Mouse (Mus musculus): ENCODE results near the gene Slco1a5. TPM values are rescaled to one million over a fixed set of nuclear protein-coding genes. Genes with fewer than 3 reads are reported as not detected.
"Not testable (repeated sequence)": the region's sequence is repeated elsewhere in the genome, so short reads cannot be mapped to it uniquely, and the experiment has no call there.

Slco1a5 gene
- polyA plus RNA-seq, 1 experiment from 2014 or later: 0.41 TPM

- H3K4me1 ChIP-seq (replicated peaks; ENCODE audit: control insufficient read depth, insufficient read depth, low read length); H3K4me3 ChIP-seq (ENCODE audit: low read depth, low read length); DNase-seq (ENCODE audit: low spot score); H3K4me2 ChIP-seq (ENCODE audit: low read depth, low read length, severe bottlenecking); H3K27ac ChIP-seq (ENCODE audit: low read depth, low read length); H3K36me3 ChIP-seq (ENCODE audit: control insufficient read depth, insufficient read depth, low read length); H3K9ac ChIP-seq (ENCODE audit: low read length); ATAC-seq (replicated peaks; ENCODE audit: low FRiP score); H3K27me3 ChIP-seq (ENCODE audit: control insufficient read depth, insufficient read depth, low read length); H3K9me3 ChIP-seq (ENCODE audit: control insufficient read depth, low read length): not testable (repeated sequence)
- 90% methylated on average over 3 of the region's 3 CpGs for WGBS
These were observed 29.3 kb upstream of the Slco1a5 start for GRCm38 (mm10) chr6:142352099-142352498.

GRCm38 (mm10) chr6:142347431-142348385 is 24.9 kb upstream of the Slco1a5 start:
- WGBS: 86% methylated on average over 11 of the region's 11 CpGs

GRCm38 (mm10) chr6:142346181-142347110 is 23.7 kb upstream of the Slco1a5 start:
- Histone ChIP-seq H3K9me3 (ENCODE audit: control insufficient read depth, low read length) (no peaks in the 10 kb centered on the region), H3K4me3 (ENCODE audit: low read depth, low read length) (peak overlapping the region; percentile 70), H3K36me3 (ENCODE audit: control insufficient read depth, insufficient read depth, low read length) (no peaks in the 10 kb centered on the region), H3K27ac (ENCODE audit: low read depth, low read length) (no peak overlapping the region), H3K27me3 (ENCODE audit: control insufficient read depth, insufficient read depth, low read length) (no peaks in the 10 kb centered on the region), H3K4me2 (ENCODE audit: low read depth, low read length, severe bottlenecking) (peak overlapping the region; percentile 51), H3K9ac (ENCODE audit: low read length) (peak overlapping the region; percentile 64), H3K4me1 (replicated peaks; ENCODE audit: control insufficient read depth, insufficient read depth, low read length) (no peaks in the 10 kb centered on the region)
- ATAC-seq (replicated peaks; ENCODE audit: low FRiP score) (no peak), DNase-seq (ENCODE audit: low spot score) (no peak)
- whole genome bisulfite sequencing: 60% methylated on average over 12 of the region's 12 CpGs

More at GRCm38 (mm10) chr6:142347431-142348385, 24.9 kb upstream of the Slco1a5 start:
- no peak overlapping the region for H3K27ac ChIP-seq (ENCODE audit: low read depth, low read length)
- no peak overlapping the region for H3K4me2 ChIP-seq (ENCODE audit: low read depth, low read length, severe bottlenecking)
- no peaks in the 10 kb centered on the region for H3K4me1 ChIP-seq (replicated peaks; ENCODE audit: control insufficient read depth, insufficient read depth, low read length)
- ATAC-seq (replicated peaks; ENCODE audit: low FRiP score) (no peak), DNase-seq (ENCODE audit: low spot score) (no peak)
- no peak overlapping the region for H3K9ac ChIP-seq (ENCODE audit: low read length)
- no peak overlapping the region for H3K4me3 ChIP-seq (ENCODE audit: low read depth, low read length)
- H3K9me3 ChIP-seq (ENCODE audit: control insufficient read depth, low read length): no peaks in the 10 kb centered on the region
- no peaks in the 10 kb centered on the region for H3K36me3 ChIP-seq (ENCODE audit: control insufficient read depth, insufficient read depth, low read length)
- H3K27me3 ChIP-seq (ENCODE audit: control insufficient read depth, insufficient read depth, low read length): no peaks in the 10 kb centered on the region

- peak within 1 kb of the TSS; percentile 72 for H3K27ac ChIP-seq (ENCODE audit: low read depth, low read length)
These were observed 22.8 kb upstream of the Slco1a5 start, which contains the start of gene Pyroxd1 for GRCm38 (mm10) chr6:142345440-142346038. Gene Pyroxd1 (plus strand): TSS chr6:142345654.

GRCm38 (mm10) chr6:142343561-142343960 is 20.8 kb upstream of the Slco1a5 start:
- Histone ChIP-seq H3K27me3 (ENCODE audit: control insufficient read depth, insufficient read depth, low read length) (no peaks in the 10 kb centered on the region), H3K9me3 (ENCODE audit: control insufficient read depth, low read length) (no peaks in the 10 kb centered on the region), H3K9ac (ENCODE audit: low read length) (no peak overlapping the region), H3K4me3 (ENCODE audit: low read depth, low read length) (no peak overlapping the region), H3K27ac (ENCODE audit: low read depth, low read length) (no peak overlapping the region), H3K4me2 (ENCODE audit: low read depth, low read length, severe bottlenecking) (no peak overlapping the region), H3K36me3 (ENCODE audit: control insufficient read depth, insufficient read depth, low read length) (no peaks in the 10 kb centered on the region), H3K4me1 (replicated peaks; ENCODE audit: control insufficient read depth, insufficient read depth, low read length) (no peaks in the 10 kb centered on the region)
- 80% methylated on average over 2 of the region's 2 CpGs for WGBS
- DNase-seq (ENCODE audit: low spot score) (peak; percentile 72), ATAC-seq (replicated peaks; ENCODE audit: low FRiP score) (no peak)

More at GRCm38 (mm10) chr6:142345440-142346038, 22.8 kb upstream of the Slco1a5 start, which contains the start of gene Pyroxd1:
- H3K9ac ChIP-seq (ENCODE audit: low read length): peak within 1 kb of the TSS; percentile 64
- no peaks in the 10 kb centered on the region for H3K4me1 ChIP-seq (replicated peaks; ENCODE audit: control insufficient read depth, insufficient read depth, low read length)
- DNase-seq (ENCODE audit: low spot score) (peak; percentile 91), ATAC-seq (replicated peaks; ENCODE audit: low FRiP score) (peak; percentile 95)
- no peaks in the 10 kb centered on the region for H3K9me3 ChIP-seq (ENCODE audit: control insufficient read depth, low read length)
- no peaks in the 10 kb centered on the region for H3K27me3 ChIP-seq (ENCODE audit: control insufficient read depth, insufficient read depth, low read length)
- H3K4me3 ChIP-seq (ENCODE audit: low read depth, low read length): peak within 1 kb of the TSS; percentile 70
- H3K4me2 ChIP-seq (ENCODE audit: low read depth, low read length, severe bottlenecking): peak within 1 kb of the TSS; percentile 51
- WGBS: 1% methylated on average over 48 of the region's 48 CpGs
- no peaks in the 10 kb centered on the region for H3K36me3 ChIP-seq (ENCODE audit: control insufficient read depth, insufficient read depth, low read length)

- Histone ChIP-seq H3K36me3 (ENCODE audit: control insufficient read depth, insufficient read depth, low read length) (no peaks in the 10 kb centered on the region), H3K9me3 (ENCODE audit: control insufficient read depth, low read length) (no peaks in the 10 kb centered on the region), H3K27ac (ENCODE audit: low read depth, low read length) (no peak overlapping the region), H3K4me1 (replicated peaks; ENCODE audit: control insufficient read depth, insufficient read depth, low read length) (no peaks in the 10 kb centered on the region), H3K27me3 (ENCODE audit: control insufficient read depth, insufficient read depth, low read length) (no peaks in the 10 kb centered on the region), H3K9ac (ENCODE audit: low read length) (no peak overlapping the region), H3K4me2 (ENCODE audit: low read depth, low read length, severe bottlenecking) (no peak overlapping the region), H3K4me3 (ENCODE audit: low read depth, low read length) (no peak overlapping the region)
- ATAC-seq (replicated peaks; ENCODE audit: low FRiP score) (no peak), DNase-seq (ENCODE audit: low spot score) (no peak)
- 56% methylated on average over 2 of the region's 2 CpGs for WGBS
These were observed 16.8 kb upstream of the Slco1a5 start for GRCm38 (mm10) chr6:142339576-142339975.

GRCm38 (mm10) chr6:142338961-142339360 is 16.2 kb upstream of the Slco1a5 start:
- WGBS: 74% methylated on average over 2 of the region's 2 CpGs
- Histone ChIP-seq H3K4me1 (replicated peaks; ENCODE audit: control insufficient read depth, insufficient read depth, low read length) (no peaks in the 10 kb centered on the region), H3K27me3 (ENCODE audit: control insufficient read depth, insufficient read depth, low read length) (no peaks in the 10 kb centered on the region), H3K36me3 (ENCODE audit: control insufficient read depth, insufficient read depth, low read length) (no peaks in the 10 kb centered on the region), H3K27ac (ENCODE audit: low read depth, low read length) (no peak overlapping the region), H3K9me3 (ENCODE audit: control insufficient read depth, low read length) (no peaks in the 10 kb centered on the region), H3K4me2 (ENCODE audit: low read depth, low read length, severe bottlenecking) (no peak overlapping the region), H3K4me3 (ENCODE audit: low read depth, low read length) (no peak overlapping the region), H3K9ac (ENCODE audit: low read length) (no peak overlapping the region)
- ATAC-seq (replicated peaks; ENCODE audit: low FRiP score) (no peak), DNase-seq (ENCODE audit: low spot score) (no peak)

- no peaks in the 10 kb centered on the region for H3K36me3 ChIP-seq (ENCODE audit: control insufficient read depth, insufficient read depth, low read length)
- WGBS: 74% methylated on average over 1 of the region's 1 CpGs
- no peak overlapping the region for H3K4me3 ChIP-seq (ENCODE audit: low read depth, low read length)
- DNase-seq (ENCODE audit: low spot score): no peak
- no peaks in the 10 kb centered on the region for H3K4me1 ChIP-seq (replicated peaks; ENCODE audit: control insufficient read depth, insufficient read depth, low read length)
- no peak overlapping the region for H3K27ac ChIP-seq (ENCODE audit: low read depth, low read length)
- H3K9ac ChIP-seq (ENCODE audit: low read length): no peak overlapping the region
- H3K9me3 ChIP-seq (ENCODE audit: control insufficient read depth, low read length): no peaks in the 10 kb centered on the region
- no peak overlapping the region for H3K4me2 ChIP-seq (ENCODE audit: low read depth, low read length, severe bottlenecking)
- H3K27me3 ChIP-seq (ENCODE audit: control insufficient read depth, insufficient read depth, low read length): no peaks in the 10 kb centered on the region
- ATAC-seq (replicated peaks; ENCODE audit: low FRiP score): no peak
These were observed 6.4 kb upstream of the Slco1a5 start for GRCm38 (mm10) chr6:142329201-142329600.
